ENCODE assay signal across 8 mouse cellular contexts in the genomic region with DNA sequence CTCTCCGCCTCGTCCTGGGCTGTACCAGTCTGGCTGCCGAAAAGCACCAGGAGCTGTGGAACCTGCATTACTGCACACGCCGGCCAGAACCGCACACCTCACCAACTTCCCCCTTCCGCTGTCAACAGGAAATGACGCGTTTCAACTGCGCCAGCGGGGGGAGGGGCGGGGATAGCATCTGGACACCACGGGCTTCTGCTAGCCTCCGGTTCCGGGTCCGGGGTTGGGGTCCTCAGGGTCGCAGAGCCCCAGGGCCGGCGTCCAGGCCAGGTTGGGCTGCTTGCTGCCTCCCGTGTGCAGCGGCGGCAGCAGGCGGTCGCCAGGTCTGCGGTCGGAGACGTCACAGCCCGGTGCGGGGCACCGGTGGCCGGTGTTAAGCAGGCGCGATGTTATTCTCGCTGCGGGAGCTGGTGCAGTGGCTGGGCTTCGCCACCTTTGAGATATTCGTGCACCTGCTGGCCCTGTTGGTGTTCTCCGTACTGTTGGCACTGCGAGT. TPM values are rescaled to one million over a fixed set of nuclear protein-coding genes. Genes with fewer than 3 reads are reported as not detected.
DNase-seq lines count a peak whose midpoint lies in the region; ATAC-seq lines count a peak whose summit lies in the region.

A gene (plus strand): TSS at position 156 of the 496 bp plus-strand sequence.

- peaks cover 16% of the 10 kb centered on the region for H3K4me1 ChIP-seq in hindbrain, embryonic 12.5 days

- WGBS in hindbrain, embryonic 12.5 days, result under 1% methylated on average over 39 of the region's 39 CpGs

- DNase-seq in T-cell, adult 2 months (ENCODE audit: low spot score), result peak; percentile 90
- peak; percentile 91 to 94 for DNase-seq in cerebellum, postnatal 14 days
- DNase-seq in frontal cortex, postnatal 14 days (ENCODE audit: low spot score in 2 of 2), result peak; percentile 71 to 83
- peak; percentile 84 to 90 for DNase-seq in layer of hippocampus, postnatal 25 days (ENCODE audit: extremely low spot score in 1 of 2, low spot score in 1 of 2)
- DNase-seq in lung, postnatal 4 days, result peak; percentile 88 to 89
- DNase-seq in retina, postnatal 1 day, result peak; percentile 96
- peak; percentile 91 for DNase-seq in thymus, postnatal 4 days

- peak within 1 kb of the TSS; percentile 77 for H3K4me2 ChIP-seq in hindbrain, embryonic 12.5 days (replicated peaks)

- H3K36me3 ChIP-seq in hindbrain, embryonic 12.5 days, result peaks cover 22% of the 10 kb centered on the region

- H3K27me3 ChIP-seq in hindbrain, embryonic 12.5 days, result no peaks in the 10 kb centered on the region

- ATAC-seq in hindbrain, embryonic 12.5 days (ENCODE audit: low FRiP score), result peak; percentile 88

- peak within 1 kb of the TSS; percentile 58 for H3K27ac ChIP-seq in hindbrain, embryonic 12.5 days

- no peaks in the 10 kb centered on the region for H3K9me3 ChIP-seq in hindbrain, embryonic 12.5 days (replicated peaks)

- peak within 1 kb of the TSS; percentile 79 for H3K9ac ChIP-seq in hindbrain, embryonic 12.5 days

- H3K4me3 ChIP-seq in hindbrain, embryonic 12.5 days, result peak within 1 kb of the TSS; percentile 95

RNA-seq across cellular contexts. Expression of the gene that starts here (rescaled TPM):
- 16.5 and 18.6 TPM in 2 replicates for polyA plus RNA-seq in hindbrain, embryonic 12.5 days (2016; fragmentation: Nextera tagmentation; extraction: Ambion mirVana)
- total RNA-seq in layer of hippocampus, postnatal 25 days (2021), result 10 to 100 TPM; 38.1 to 40.5 TPM

Comparison
In these comparisons a context has a peak if more than half of its experiments do, and no peak if none do; other contexts are left out.
1. Peak in every context shown above with its lines: DNase-seq, ATAC-seq, H3K4me3 ChIP-seq and H3K27ac ChIP-seq.